Mouse (Mus musculus) regulatory T cell (primary cell): ENCODE results near the gene Fancc.

Source experiments
- in situ Hi-C: fragments of 300-600 bp; cut with MboI, MseI; formaldehyde crosslinking; loops from one replicate; pipeline ENCODE4 v1.15.1; 2025; ENCODE audit warnings: high pct_unique_total_duplicates

The Fancc gene

GRCm38 (mm10) chr13:63268776-63269175 is 228.3 kb downstream of the Fancc start:
- in situ Hi-C loops: no loop called here

DNA sequence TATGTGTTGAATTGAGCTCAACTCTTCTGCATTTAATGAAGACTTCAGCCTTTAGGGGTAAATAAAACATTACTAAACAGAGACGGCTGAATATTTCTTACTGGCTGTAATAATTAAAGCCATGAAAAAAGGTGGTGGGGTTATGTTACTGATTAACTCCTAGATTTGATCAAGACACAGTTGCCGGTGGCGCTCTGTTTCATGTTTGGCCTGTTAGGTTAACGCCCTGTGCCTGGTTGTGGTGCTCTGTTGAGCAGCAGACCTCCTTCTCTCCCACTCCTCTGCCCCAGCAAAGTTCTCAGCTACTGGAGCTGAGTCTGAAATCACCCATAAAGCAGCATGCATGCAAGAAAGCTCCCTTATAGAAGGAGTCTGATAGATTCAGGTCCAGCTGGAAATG is 228.7 kb downstream of the Fancc start:
- in situ Hi-C loops: no loop called here

- in situ Hi-C loops: no loop called here
Measured at GRCm38 (mm10) chr13:63262168-63262957, 234.7 kb downstream of the Fancc start.

DNA sequence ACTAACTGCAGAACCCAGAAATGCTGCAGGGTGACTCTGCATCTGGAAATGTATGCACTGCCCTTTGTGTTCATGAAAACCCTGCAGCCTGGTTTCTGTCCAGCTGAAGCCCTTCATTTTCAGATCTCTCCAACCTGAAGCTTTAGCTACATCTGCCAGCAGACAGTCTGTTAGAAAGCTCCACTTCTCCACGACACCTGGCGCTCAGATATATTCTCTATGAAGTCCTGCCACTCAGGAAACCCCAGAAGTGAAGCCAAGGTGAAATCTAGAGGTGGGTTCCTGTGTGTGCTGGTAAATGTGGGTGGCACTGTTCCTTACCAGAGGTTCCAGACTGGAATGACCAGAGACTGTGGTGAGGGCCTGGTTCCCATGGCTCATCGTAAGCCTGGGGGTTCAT is 235.4 kb downstream of the Fancc start:
- in situ Hi-C loops: no loop called here

- in situ Hi-C loops: no loop called here
Measured at GRCm38 (mm10) chr13:63260753-63261631, 236.1 kb downstream of the Fancc start.

- in situ Hi-C loops: no loop called here
Measured at GRCm38 (mm10) chr13:63260133-63260532, 236.9 kb downstream of the Fancc start.

GRCm38 (mm10) chr13:63258671-63259070 is 238.4 kb downstream of the Fancc start:
- in situ Hi-C loops: loop anchor here (10.0 kb wide), 1 partner anchor 74 kb away; no protein-coding TSS in a partner anchor

- in situ Hi-C loops: loop anchor here (10.0 kb wide), 1 partner anchor 73 kb away; no protein-coding TSS in a partner anchor
Measured at GRCm38 (mm10) chr13:63258167-63258582, 238.9 kb downstream of the Fancc start.

DNA sequence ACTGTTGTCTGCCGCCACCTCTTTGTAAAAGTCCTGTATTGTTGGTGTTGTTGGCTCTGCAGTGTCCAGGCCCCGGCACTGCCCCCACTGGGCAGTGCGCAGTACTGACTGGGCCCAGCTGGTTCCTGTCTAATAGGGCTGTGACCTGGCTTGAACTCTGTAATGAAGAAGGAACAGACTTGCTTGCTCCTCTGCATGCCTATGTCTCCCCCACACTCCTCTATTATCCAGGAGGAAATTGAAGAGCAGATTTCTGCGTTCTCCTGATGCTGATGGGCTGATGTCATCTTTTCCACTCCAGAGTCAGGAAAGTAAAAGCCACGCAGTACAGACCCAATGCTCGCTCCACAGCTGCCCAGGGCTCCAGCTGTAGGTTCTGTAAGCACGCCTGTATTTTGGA is 240.3 kb downstream of the Fancc start:
- in situ Hi-C loops: loop anchor here (10.0 kb wide), 1 partner anchor 72 kb away; no protein-coding TSS in a partner anchor

- in situ Hi-C loops: loop anchor here (10.0 kb wide), 1 partner anchor 71 kb away; no protein-coding TSS in a partner anchor
Measured at GRCm38 (mm10) chr13:63256146-63256545, 240.9 kb downstream of the Fancc start.

- in situ Hi-C loops: loop anchor here (10.0 kb wide), 1 partner anchor 71 kb away; no protein-coding TSS in a partner anchor
Measured at GRCm38 (mm10) chr13:63255519-63256011, 241.5 kb downstream of the Fancc start.

DNA sequence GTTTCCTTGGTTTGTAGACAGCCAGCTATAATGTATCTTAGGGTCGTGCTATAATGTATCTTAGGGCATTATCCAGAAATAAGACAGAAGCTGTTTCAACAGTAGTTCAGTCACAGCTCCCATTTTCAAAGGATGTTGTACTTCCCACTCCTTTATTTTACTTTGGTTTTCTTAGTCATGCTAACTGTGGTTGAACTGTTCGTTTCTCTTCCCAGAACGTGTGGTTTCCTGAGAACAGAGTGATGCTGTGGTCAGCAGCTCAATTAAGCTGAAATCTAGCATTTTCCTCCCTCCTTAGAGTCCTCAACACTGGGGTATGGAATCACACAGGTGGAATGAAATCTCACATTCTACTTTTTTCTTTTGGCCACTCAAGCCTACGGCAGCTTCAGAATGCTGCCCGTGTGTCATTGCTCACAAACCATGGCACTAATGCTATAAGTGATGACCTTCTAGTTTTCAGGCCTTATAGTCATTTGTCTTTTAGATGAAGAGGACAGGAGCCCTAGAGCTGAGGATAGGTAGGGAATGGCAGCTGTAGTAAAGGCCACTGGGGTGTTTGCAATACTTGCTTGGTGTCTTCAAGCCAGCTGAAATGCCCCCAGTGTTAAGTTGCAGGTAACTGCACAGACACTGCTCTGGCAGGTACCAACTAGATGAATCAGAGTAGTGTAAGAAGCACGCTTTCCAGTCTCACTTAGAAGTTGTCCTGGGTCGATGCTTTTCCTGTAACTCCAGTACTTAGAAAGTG is 243.0 kb downstream of the Fancc start:
- in situ Hi-C loops: loop anchor here (10.0 kb wide), 1 partner anchor 69 kb away; no protein-coding TSS in a partner anchor

DNA sequence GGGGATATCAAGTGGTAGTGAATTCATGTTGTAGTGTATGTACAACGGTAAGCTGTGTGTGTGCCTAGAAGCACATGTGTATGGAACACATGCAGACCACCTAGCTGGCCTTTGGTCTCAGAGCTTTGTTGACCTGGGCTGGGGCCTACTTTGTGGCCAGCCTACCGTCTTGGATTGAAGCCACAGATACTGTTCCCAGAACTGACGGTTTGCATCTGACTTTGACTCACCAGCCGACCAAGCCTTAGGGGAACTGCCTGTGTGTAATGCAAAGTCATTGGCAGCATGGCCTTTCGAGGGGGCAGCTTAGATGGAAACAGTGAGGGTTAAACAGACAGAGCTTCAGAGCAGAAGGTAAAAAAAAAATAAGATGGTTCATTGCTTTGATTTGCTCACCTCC is 243.9 kb downstream of the Fancc start:
- in situ Hi-C loops: loop anchor here (10.0 kb wide), 1 partner anchor 68 kb away; no protein-coding TSS in a partner anchor

GRCm38 (mm10) chr13:63252295-63253010 is 244.6 kb downstream of the Fancc start:
- in situ Hi-C loops: loop anchor here (10.0 kb wide), 1 partner anchor 68 kb away; no protein-coding TSS in a partner anchor

DNA sequence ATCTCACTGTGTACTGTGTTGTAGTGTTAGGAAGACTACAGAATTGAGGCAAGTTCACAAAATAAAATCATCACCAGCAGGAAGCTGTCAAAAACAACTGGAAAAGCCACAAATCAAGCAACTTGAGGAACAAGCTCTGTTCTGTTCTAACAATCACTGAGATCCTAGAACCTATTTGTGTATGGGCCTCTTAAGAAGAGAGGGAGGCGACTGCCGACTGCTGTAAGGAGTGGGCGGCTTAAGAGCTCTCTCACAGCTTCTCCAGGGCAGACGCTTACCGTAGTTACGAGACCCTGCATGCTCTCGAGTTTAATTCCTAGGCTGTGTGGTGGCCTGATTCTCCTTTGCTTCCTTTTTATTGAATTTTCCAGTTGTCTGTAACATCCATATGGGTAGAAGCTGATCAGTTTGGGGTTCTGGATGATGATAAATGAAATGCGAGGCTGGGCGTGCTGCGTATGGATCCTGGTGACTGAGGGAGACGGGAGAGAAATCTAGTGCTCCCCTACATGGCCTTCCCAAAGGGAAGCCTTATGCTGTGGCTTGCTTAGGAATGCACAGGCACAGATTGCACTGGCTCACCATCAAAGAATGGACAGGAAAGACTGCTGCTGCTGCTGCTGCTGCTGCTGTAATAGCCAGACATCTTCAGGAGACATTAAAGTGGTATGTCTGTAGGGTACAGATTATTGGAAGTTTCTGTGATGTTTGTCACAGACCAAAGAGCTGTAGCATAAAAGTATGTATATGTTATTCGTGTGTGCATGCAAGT is 245.8 kb downstream of the Fancc start:
- in situ Hi-C loops: loop anchor here (10.0 kb wide), 1 partner anchor 67 kb away; no protein-coding TSS in a partner anchor

- in situ Hi-C loops: loop anchor here (10.0 kb wide), 1 partner anchor 66 kb away; no protein-coding TSS in a partner anchor
Measured at GRCm38 (mm10) chr13:63250441-63250980, 246.6 kb downstream of the Fancc start.

- in situ Hi-C loops: loop anchor here (10.0 kb wide), 1 partner anchor 65 kb away; no protein-coding TSS in a partner anchor
Measured at GRCm38 (mm10) chr13:63249741-63250431, 247.2 kb downstream of the Fancc start.

DNA sequence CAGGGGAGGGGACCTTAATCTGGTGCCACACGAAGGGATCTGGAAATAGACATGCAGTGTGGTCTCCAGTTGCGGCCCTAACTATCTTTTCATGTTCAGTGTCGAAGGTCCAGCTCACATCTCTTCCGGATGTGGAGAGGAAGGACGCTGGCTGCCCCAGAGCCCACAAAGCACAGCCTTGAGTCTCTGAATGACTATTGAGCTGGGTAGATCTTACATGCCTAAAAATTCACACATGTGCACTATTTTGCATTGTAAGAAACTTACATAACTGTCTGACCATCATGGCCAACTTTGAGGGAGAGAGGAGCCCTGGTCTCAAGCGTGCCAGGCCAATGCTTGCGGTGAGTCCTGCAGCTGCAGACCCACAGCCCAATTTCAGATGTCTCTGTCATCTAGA is 247.9 kb downstream of the Fancc start:
- in situ Hi-C loops: no loop called here

DNA sequence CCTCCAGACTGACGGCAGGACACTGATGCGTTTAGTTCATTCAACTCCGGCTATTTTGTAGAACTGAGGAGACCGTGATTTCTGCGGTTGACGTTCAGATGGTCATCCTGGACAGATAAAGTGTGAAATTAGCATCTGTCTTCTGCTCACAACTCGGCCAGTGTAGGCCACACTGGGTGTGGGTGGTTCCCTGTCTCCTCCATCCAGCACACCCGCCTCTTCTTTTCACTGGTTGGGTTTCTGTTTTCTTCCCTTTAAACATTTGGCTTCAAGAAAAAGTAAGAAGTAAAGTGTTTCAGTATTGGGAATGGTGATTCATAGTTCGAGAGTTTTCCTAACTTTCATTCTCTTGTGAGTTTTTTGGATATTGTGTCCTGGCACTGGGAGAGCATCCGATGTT is 248.8 kb downstream of the Fancc start:
- in situ Hi-C loops: no loop called here
